Mouse (Mus musculus) kidney, adult 2 months (tissue): ENCODE measurements at regions not wholly inside any gene's neighbourhood (a gene's known extent, or its start where the extent isn't known, plus 50 kb on each side); places are given as distances from the start of the nearest gene placed in this dataset.

Experiments
- CTCF ChIP-seq: fragments of 200-500 bp; conservative IDR thresholded peaks from 2 replicates; pipeline ENCODE4 v1.5.1; 2011; ENCODE audit warnings: low read depth, mild to moderate bottlenecking, control low read depth, low read length, moderate library complexity, mixed read lengths; ENCODE audit not compliant: insufficient read depth, insufficient read length
- POLR2A ChIP-seq: fragments of 200-500 bp; IDR thresholded peaks from one replicate; pipeline ENCODE4 v1.6.1; 2011; ENCODE audit warnings: low read depth, low read length, control low read depth

- TF ChIP-seq CTCF = no peak
- no peak for TF ChIP-seq POLR2A
Observed at GRCm38 (mm10) chr2:108764703-108765102, 515.8 kb upstream of the Kif18a start.
